Mouse (Mus musculus) MEL (cell line): ENCODE measurements around the gene Lsm14a.

ENCODE experiments used
- ELF1 ChIP-seq: IDR thresholded peaks from 2 replicates; pipeline ENCODE4 v1.6.1; 2014; ENCODE audit warnings: low read depth, mild to moderate bottlenecking, inconsistent platforms, low read length, improper control_type of control experiment, moderate library complexity
- MYC ChIP-seq: IDR thresholded peaks from 2 replicates; pipeline ENCODE4 v1.6.1; 2011; ENCODE audit warnings: low read depth, mild to moderate bottlenecking, low read length, improper control_type of control experiment, moderate library complexity
- RCOR1 ChIP-seq: IDR thresholded peaks from 2 replicates; pipeline ENCODE4 v1.6.1; 2012; ENCODE audit warnings: low read depth, mild to moderate bottlenecking, inconsistent platforms, low read length, improper control_type of control experiment

GRCm38 (mm10) chr7:34382803-34383202 lies 10.3 kb downstream of the Lsm14a start:
- TF ChIP-seq RCOR1 (no peak), ELF1 (no peak), MYC (no peak)
